Mouse (Mus musculus): ENCODE results near the gene Lmf1. TPM values are rescaled to one million over a fixed set of nuclear protein-coding genes. Genes with fewer than 3 reads are reported as not detected.

The Lmf1 gene
- polyA plus RNA-seq, 1 experiment from 2014 or later: 26.7 TPM

DNA sequence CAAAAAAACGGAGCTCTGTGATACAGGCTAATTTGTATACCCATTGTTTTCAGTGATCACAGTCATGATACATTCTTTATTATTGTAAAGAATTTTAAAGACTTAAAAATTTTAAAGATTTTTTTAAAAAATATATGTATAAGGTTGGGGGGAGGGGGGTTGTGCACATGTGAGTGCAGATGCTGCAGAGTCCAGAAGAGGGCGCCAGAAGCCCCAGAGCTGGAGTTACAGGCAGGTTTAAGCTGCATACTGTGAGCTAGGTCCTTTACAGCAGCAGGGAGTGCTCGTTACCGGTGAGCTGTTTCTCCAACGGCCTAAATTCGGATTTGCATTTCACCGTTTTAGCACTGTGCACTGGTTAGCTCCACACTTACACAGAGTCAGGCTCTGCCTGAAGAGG, 71.8 kb downstream of the Lmf1 start:
- Histone ChIP-seq H3K4me1 (no peaks in the 10 kb centered on the region), H3K27me3 (no peaks in the 10 kb centered on the region), H3K9ac (no peak overlapping the region), H3K36me3 (no peaks in the 10 kb centered on the region; the same call in 1 of the 2 replicates), H3K27ac (no peak overlapping the region), H3K4me2 (no peak overlapping the region), H3K9me3 (no peaks in the 10 kb centered on the region), H3K4me3 (no peak overlapping the region)
- WGBS: 87% methylated on average over 7 of the region's 7 CpGs
- no peak for ATAC-seq (ENCODE audit: borderline replicate concordance, extremely low read depth, low FRiP score, low TSS enrichment)

GRCm38 (mm10) chr17:25652272-25652671, 73.4 kb downstream of the Lmf1 start:
- no peak for ATAC-seq (ENCODE audit: borderline replicate concordance, extremely low read depth, low FRiP score, low TSS enrichment)
- 76% methylated on average over 8 of the region's 8 CpGs for WGBS
- H3K9me3 ChIP-seq: no peaks in the 10 kb centered on the region
- H3K36me3 ChIP-seq: no peaks in the 10 kb centered on the region; the same call in 1 of the 2 replicates
- no peak overlapping the region for H3K9ac ChIP-seq
- no peak overlapping the region for H3K4me3 ChIP-seq
- H3K27ac ChIP-seq: no peak overlapping the region
- no peaks in the 10 kb centered on the region for H3K27me3 ChIP-seq
- H3K4me2 ChIP-seq: no peak overlapping the region
- H3K4me1 ChIP-seq: peaks cover 8% of the 10 kb centered on the region; the same call in 1 of the 2 replicates

GRCm38 (mm10) chr17:25656142-25656825, 77.4 kb downstream of the Lmf1 start:
- peaks cover 8% of the 10 kb centered on the region; the same call in 1 of the 2 replicates for H3K4me1 ChIP-seq
- H3K36me3 ChIP-seq: no peaks in the 10 kb centered on the region
- no peaks in the 10 kb centered on the region for H3K27me3 ChIP-seq
- H3K4me2 ChIP-seq: no peak overlapping the region
- H3K4me3 ChIP-seq: no peak overlapping the region
- H3K27ac ChIP-seq: no peak overlapping the region
- ATAC-seq (ENCODE audit: borderline replicate concordance, extremely low read depth, low FRiP score, low TSS enrichment): 0 out of 2 replicates have a peak, but pooled peaks have one; percentile 35
- WGBS: 66% methylated on average over 12 of the region's 12 CpGs
- no peaks in the 10 kb centered on the region for H3K9me3 ChIP-seq
- H3K9ac ChIP-seq: no peak overlapping the region

DNA sequence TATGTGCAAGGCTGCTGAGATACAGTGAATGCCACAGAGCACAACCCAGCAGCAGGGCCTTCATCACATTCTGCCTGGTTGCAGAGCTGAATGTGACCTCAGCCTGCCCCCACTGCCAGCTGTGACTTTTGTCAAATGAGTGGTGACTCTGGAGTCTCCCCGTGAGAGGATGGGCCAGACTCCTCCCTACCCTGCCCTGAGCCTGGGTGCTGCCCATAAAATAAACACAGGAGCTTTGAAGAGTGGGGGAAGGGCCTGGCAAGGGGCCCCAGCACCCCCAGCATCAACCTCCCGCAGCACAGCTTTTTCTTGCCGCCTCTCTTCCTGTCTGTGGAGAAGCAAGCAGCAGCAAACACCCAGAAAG, 77.9 kb downstream of the Lmf1 start:
- no peaks in the 10 kb centered on the region for H3K36me3 ChIP-seq
- no peak overlapping the region for H3K9ac ChIP-seq
- no peak for ATAC-seq (ENCODE audit: borderline replicate concordance, extremely low read depth, low FRiP score, low TSS enrichment)
- no peak overlapping the region for H3K4me2 ChIP-seq
- H3K4me3 ChIP-seq: no peak overlapping the region
- no peaks in the 10 kb centered on the region for H3K9me3 ChIP-seq
- H3K4me1 ChIP-seq: peaks cover 8% of the 10 kb centered on the region; the same call in 1 of the 2 replicates
- no peaks in the 10 kb centered on the region for H3K27me3 ChIP-seq
- WGBS: 6% methylated on average over 3 of the region's 3 CpGs
- H3K27ac ChIP-seq: 0 out of 2 replicates have a peak overlapping the region, but pooled peaks have one; percentile 47

DNA sequence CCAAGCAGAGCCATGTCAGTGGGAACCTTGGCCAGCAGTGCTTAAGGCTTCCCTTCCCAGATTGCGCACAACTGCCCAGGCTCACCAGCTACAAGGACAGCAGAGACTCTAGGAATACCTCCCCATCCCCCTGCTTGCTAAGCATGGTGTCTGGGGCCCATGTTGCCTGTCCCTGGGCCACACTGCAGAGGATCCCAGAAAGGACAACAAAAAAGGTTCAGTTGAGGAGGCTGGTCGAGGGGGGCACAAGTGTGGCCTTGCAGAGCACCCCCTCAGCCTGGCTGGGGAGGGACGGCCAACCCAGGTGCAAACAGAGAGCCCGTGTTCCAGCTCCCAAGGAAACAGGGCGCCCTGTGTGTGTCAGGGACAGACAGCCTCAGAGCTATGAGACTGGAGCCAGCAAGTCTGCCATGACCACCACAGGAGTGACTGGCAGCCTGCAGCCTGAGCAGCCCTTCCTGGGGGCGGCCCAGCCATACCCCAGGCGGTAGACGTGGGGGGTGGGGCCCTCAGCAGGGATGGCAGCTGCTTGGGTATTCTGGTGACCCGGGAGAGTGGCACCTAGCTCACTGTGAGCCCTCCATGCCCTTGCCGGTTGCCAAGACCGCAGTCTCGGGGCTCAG, 84.4 kb downstream of the Lmf1 start:
- Histone ChIP-seq H3K4me3 (no peak overlapping the region), H3K9me3 (no peaks in the 10 kb centered on the region), H3K27me3 (no peaks in the 10 kb centered on the region), H3K27ac (no peak overlapping the region), H3K4me1 (no peaks in the 10 kb centered on the region), H3K4me2 (no peak overlapping the region), H3K36me3 (no peaks in the 10 kb centered on the region), H3K9ac (no peak overlapping the region)
- peak; percentile 25; the same call in 1 of the 2 replicates for ATAC-seq (ENCODE audit: borderline replicate concordance, extremely low read depth, low FRiP score, low TSS enrichment)
- 49% methylated on average over 12 of the region's 12 CpGs for WGBS

DNA sequence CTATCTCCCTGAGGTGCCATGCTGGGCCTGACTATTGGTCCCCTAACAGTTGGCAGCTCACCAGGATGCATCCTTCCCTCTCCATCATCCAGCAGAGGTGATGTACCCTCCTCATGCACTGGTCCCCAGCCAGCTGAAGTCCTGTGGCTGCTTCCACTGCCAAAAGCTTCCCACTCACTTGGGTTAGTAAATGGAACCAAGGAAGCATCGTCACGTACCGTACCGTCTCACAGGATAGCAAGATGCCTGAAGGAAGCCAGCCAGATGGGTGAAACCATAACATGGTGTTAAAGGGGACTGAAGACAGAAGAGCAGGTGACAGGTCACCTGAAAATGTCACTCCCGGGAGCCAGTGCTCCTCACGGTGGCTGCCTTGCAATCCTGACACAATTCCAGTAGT, 86.6 kb downstream of the Lmf1 start:
- Histone ChIP-seq H3K9me3 (no peaks in the 10 kb centered on the region), H3K27ac (no peak overlapping the region), H3K4me1 (no peaks in the 10 kb centered on the region), H3K4me2 (no peak overlapping the region), H3K36me3 (no peaks in the 10 kb centered on the region), H3K27me3 (no peaks in the 10 kb centered on the region), H3K9ac (no peak overlapping the region), H3K4me3 (no peak overlapping the region)
- no peak for ATAC-seq (ENCODE audit: borderline replicate concordance, extremely low read depth, low FRiP score, low TSS enrichment)
- WGBS: 76% methylated on average over 6 of the region's 6 CpGs

DNA sequence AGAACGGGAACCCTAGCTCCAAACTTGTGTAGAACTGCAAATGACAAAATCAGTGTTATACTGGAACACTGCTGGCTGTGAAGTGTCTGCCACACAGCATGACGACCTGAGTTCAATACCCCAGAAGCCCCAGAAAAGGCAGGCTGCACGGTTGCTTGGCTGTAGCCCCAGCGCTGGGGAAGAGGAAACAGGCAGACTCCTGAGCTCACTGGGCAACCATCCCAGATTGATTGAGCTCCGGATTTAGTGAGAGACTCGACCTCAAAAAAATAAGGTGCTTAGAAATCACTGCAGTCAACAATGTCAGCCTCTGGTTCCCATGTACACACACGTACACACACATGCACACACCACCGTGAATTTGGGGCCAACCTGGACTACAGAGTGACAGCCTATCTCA, 87.0 kb downstream of the Lmf1 start:
- Histone ChIP-seq H3K9ac (no peak overlapping the region), H3K27ac (no peak overlapping the region), H3K4me2 (no peak overlapping the region), H3K27me3 (no peaks in the 10 kb centered on the region), H3K4me1 (no peaks in the 10 kb centered on the region), H3K9me3 (no peaks in the 10 kb centered on the region), H3K36me3 (no peaks in the 10 kb centered on the region), H3K4me3 (no peak overlapping the region)
- WGBS: 58% methylated on average over 8 of the region's 8 CpGs
- no peak for ATAC-seq (ENCODE audit: borderline replicate concordance, extremely low read depth, low FRiP score, low TSS enrichment)

DNA sequence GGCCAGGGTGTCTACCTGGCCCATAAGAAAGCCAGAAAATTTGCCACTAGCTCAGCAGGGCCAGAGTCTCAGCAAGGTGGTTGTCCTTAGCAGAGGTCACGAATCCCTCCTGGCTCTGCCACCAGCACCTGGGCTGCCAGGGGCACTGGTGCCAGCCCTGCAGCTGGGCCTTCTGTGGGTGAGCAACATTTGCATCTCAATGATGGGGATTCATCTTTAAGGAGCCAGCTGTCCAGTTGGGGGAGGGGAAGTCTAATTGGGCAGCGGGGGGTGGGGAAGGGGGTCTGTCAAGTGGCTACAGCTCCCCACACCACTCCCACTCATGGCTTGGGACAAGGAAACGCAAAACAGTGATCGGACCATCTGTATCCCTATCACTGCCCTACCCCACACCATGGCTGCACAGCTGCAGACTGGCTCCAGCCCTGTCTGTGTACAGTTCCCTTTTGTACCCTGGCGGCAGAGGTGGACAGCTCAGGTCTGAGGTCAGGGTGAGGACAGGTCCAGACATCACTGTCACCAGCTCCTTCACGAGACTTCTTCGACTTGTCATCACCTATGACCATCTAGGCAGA, 89.7 kb downstream of the Lmf1 start:
- Histone ChIP-seq H3K9ac (no peak overlapping the region), H3K27me3 (no peaks in the 10 kb centered on the region), H3K4me2 (no peak overlapping the region), H3K4me1 (no peaks in the 10 kb centered on the region), H3K36me3 (no peaks in the 10 kb centered on the region), H3K9me3 (no peaks in the 10 kb centered on the region), H3K27ac (no peak overlapping the region), H3K4me3 (no peak overlapping the region)
- WGBS: 70% methylated on average over 7 of the region's 7 CpGs
- no peak for ATAC-seq (ENCODE audit: borderline replicate concordance, extremely low read depth, low FRiP score, low TSS enrichment)

- no peak overlapping the region for H3K27ac ChIP-seq
- no peaks in the 10 kb centered on the region for H3K9me3 ChIP-seq
- no peaks in the 10 kb centered on the region for H3K36me3 ChIP-seq
- no peaks in the 10 kb centered on the region for H3K27me3 ChIP-seq
- ATAC-seq (ENCODE audit: borderline replicate concordance, extremely low read depth, low FRiP score, low TSS enrichment): no peak
- H3K9ac ChIP-seq: no peak overlapping the region
- H3K4me2 ChIP-seq: no peak overlapping the region
- H3K4me1 ChIP-seq: no peaks in the 10 kb centered on the region
- no peak overlapping the region for H3K4me3 ChIP-seq
These were observed 94.1 kb downstream of the Lmf1 start for GRCm38 (mm10) chr17:25672982-25673381.

- H3K4me3 ChIP-seq: no peak overlapping the region
- ATAC-seq (ENCODE audit: borderline replicate concordance, extremely low read depth, low FRiP score, low TSS enrichment): no peak
- no peak overlapping the region for H3K9ac ChIP-seq
- WGBS: 64% methylated on average over 6 of the region's 6 CpGs
- H3K9me3 ChIP-seq: no peaks in the 10 kb centered on the region
- no peaks in the 10 kb centered on the region for H3K27me3 ChIP-seq
- H3K4me1 ChIP-seq: no peaks in the 10 kb centered on the region
- H3K36me3 ChIP-seq: no peaks in the 10 kb centered on the region
- H3K4me2 ChIP-seq: no peak overlapping the region
- no peak overlapping the region for H3K27ac ChIP-seq
These were observed 99.1 kb downstream of the Lmf1 start for GRCm38 (mm10) chr17:25677969-25678368.

- Histone ChIP-seq H3K4me1 (no peaks in the 10 kb centered on the region), H3K27ac (no peak overlapping the region), H3K4me2 (no peak overlapping the region), H3K36me3 (no peaks in the 10 kb centered on the region), H3K4me3 (no peak overlapping the region), H3K27me3 (no peaks in the 10 kb centered on the region), H3K9ac (no peak overlapping the region), H3K9me3 (no peaks in the 10 kb centered on the region)
- ATAC-seq (ENCODE audit: borderline replicate concordance, extremely low read depth, low FRiP score, low TSS enrichment): no peak
- WGBS: 22% methylated on average over 5 of the region's 5 CpGs
These were observed 100.9 kb downstream of the Lmf1 start for GRCm38 (mm10) chr17:25679818-25680217.

- no peaks in the 10 kb centered on the region for H3K27me3 ChIP-seq
- no peak overlapping the region for H3K4me3 ChIP-seq
- H3K27ac ChIP-seq: no peak overlapping the region
- no peaks in the 10 kb centered on the region for H3K9me3 ChIP-seq
- ATAC-seq (ENCODE audit: borderline replicate concordance, extremely low read depth, low FRiP score, low TSS enrichment): no peak
- no peak overlapping the region for H3K9ac ChIP-seq
- H3K4me1 ChIP-seq: no peaks in the 10 kb centered on the region
- no peaks in the 10 kb centered on the region for H3K36me3 ChIP-seq
- H3K4me2 ChIP-seq: no peak overlapping the region
- 73% methylated on average over 4 of the region's 4 CpGs for WGBS
These were observed 102.8 kb downstream of the Lmf1 start for GRCm38 (mm10) chr17:25681636-25682035.
